Mouse (Mus musculus) ES-Bruce4 (cell line): ENCODE results near the gene Parp8.

ENCODE experiments used
- CTCF ChIP-seq: IDR thresholded peaks from one replicate; pipeline ENCODE4 v1.8.1; 2011; ENCODE audit warnings: low read depth, low read length
- EP300 ChIP-seq: IDR thresholded peaks from 2 replicates; pipeline ENCODE4 v1.6.1; 2011; ENCODE audit warnings: low read depth, low read length; ENCODE audit not compliant: insufficient read depth
- POLR2A ChIP-seq: IDR thresholded peaks from one replicate; pipeline ENCODE4 v1.8.1; 2011; ENCODE audit warnings: low read length; ENCODE audit not compliant: insufficient read depth

DNA sequence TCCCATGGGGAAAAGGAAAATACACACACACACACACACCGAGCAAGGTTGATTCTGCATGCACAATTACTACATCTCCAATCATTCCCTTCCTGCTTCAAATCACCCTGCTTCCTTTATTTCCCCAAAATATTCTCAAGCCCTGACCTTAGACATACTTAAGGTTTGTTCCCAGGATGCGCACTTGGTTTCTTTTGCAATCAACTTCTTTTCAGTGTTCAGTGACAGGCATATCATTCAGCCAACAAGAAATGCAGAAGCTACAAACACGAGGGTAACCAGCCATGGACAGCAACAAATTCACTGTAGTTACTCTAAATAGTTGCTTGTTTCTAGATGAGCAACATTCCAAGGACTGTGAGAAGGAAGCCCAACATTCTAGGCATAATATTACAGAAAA lies 38.1 kb downstream of the Parp8 start:
- TF ChIP-seq CTCF (no peak), EP300 (no peak), POLR2A (no peak)
